Mouse (Mus musculus): ENCODE measurements at regions not wholly inside any gene's neighbourhood (a gene's known extent, or its start where the extent isn't known, plus 50 kb on each side); places are given as distances from the start of the nearest gene placed in this dataset.
A peak's percentile ranks its signal among the peaks of the same experiment; 100 is the strongest.
"Not testable (repeated sequence)": the region's sequence is repeated elsewhere in the genome, so short reads cannot be mapped to it uniquely, and the experiment has no call there.

DNA sequence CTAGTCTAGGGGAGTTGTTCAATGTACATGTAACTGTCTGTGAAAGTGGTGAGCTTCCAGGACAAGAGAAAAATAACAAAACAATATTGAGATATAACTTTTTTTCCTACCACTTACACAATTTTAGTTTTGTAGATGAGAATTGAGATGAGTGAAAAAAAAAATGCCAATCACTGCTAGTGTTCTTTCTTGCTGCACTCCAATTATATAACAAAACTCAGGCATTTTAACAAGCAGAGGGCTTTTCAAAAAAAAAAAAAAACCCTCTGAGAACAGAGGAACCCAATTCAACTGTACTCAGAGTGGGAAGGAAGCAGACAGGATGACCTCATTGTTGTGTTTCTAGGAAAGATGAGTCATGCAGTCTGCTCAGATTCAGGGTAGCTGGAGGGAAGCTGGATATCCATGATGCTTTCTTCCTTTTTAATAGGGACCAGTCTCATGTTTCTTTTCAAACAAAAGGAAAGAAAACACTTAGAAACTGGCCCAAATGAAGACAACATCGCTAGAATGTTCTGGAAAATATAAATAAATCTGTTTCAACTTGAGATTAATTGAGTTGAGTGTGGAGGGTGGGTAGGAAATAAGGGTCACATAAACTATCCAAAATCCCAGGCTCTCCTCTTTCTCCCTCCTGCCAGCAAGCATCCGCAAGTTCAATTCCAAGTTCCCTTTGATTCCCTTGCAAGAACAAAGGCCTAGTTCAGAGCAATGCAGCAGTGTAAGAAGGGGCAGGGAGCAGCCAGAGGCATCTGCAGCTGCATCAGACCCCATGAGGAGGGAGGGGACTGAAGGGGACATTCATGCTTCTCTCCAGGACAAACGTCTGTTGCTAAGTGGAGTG lies 250.6 kb downstream of the Trib2 start:
- peak; percentile 85 for DNase-seq (ENCODE audit: low spot score)

DNA sequence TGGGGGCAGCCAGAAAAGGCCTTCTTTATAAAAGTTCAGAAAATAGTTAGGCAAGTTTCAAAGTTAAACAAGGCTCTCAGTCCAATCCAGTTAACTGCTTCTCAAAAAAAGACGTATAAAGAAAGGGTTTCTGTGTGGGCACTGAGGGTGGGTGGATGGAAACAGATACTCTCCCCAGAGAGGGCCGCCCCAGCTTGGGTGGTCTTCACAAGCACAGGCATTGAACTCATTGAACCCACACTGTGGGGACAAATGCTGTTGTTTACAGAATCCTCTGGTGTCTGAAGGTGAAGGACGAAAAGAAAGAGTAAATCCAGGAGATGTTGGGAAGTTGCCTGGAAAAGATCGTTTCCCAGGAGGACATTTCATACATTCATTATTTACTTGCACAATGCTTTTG lies 253.9 kb downstream of the Trib2 start:
- no peak for DNase-seq (ENCODE audit: low spot score)

GRCm38 (mm10) chr12:15555471-15555870 lies 261.3 kb downstream of the Trib2 start:
- no peak for DNase-seq (ENCODE audit: low spot score)

DNA sequence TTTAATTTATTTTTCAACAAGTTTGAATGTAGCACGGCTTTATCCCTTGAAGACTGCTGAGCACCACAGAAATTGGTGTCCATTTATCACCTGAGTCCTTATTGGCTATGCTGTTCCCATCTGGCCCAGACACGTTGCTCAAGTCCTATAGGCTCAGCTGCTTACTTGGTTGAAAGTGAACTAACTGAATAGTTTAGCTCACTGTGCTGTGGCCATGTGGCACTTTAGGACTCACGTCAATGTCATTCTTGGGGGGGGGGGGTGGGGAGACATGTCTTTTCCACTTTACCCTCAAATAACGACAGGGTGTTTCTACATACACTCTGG lies 263.1 kb downstream of the Trib2 start:
- DNase-seq (ENCODE audit: low spot score), result no peak

DNA sequence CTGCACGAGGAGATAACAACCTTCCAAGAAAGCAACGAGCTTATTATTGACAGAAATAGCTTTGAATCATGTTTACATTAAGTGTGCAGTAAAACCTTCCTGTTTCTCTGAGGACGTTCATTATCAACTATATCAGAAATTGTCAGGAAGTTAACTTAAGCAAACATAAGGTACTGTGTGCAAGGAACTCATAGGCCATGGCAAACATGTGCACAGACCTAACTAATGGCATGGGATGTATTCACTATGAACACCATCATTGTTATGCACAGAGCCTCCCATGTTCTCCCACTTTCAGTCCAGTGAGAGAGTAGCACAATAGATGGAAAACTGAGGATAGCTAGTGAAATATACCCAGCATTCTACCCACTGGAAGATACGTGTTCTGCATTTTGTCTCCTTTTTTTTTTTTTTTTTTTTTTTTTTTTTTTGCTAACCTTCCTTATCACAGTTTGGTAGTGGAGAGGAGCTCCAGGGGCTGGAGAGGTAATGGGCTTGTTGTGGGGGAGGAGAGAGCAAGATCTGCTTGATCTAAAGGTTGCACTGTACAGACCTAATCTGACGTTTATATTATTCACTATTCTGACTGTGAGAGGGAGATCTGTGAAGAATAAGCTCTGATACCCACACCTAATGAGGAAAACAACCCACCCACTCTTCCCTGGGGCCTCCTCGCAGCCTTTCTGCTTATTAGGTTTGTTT lies 263.6 kb downstream of the Trib2 start:
- DNase-seq (ENCODE audit: low spot score), result no peak

- DNase-seq (ENCODE audit: low spot score), result no peak
Observed at GRCm38 (mm10) chr12:15552210-15552609, 264.5 kb downstream of the Trib2 start.

- no peak for DNase-seq (ENCODE audit: low spot score)
Observed at GRCm38 (mm10) chr12:15551281-15551900, 265.3 kb downstream of the Trib2 start.

- DNase-seq (ENCODE audit: low spot score), result peak; percentile 60
Observed at GRCm38 (mm10) chr12:15544351-15544750, 272.4 kb downstream of the Trib2 start.

- DNase-seq (ENCODE audit: low spot score), result peak; percentile 15
Observed at GRCm38 (mm10) chr12:15542486-15542885, 274.2 kb downstream of the Trib2 start.

DNA sequence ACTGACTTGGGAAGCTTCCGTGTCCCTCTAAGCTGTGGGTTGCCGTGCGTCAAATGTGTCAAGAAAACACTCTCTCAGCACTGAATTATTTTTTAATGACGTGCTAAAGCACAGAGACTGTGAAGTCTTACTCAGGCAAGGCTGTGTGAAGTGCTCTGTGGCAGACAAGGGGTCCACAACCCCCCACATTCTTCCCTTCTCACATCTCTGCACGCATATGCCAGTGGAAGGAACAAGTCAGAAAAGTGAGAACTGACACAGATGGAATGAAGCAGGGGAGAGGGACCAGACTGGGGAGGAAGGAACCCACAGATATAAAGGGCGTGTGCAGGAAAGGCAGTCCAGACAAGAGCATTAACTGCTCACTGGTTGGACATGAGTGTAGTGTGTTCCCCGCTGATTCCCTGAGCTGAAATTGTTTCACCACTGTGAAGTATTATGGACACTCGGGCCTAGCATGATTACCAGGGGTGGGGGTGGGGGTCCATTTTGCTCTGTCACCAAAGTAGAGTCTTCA lies 279.8 kb downstream of the Trib2 start:
- DNase-seq (ENCODE audit: low spot score), result no peak

GRCm38 (mm10) chr12:15536247-15536646 lies 280.5 kb downstream of the Trib2 start:
- no peak for DNase-seq (ENCODE audit: low spot score)

GRCm38 (mm10) chr12:15535822-15536221 lies 280.9 kb downstream of the Trib2 start:
- DNase-seq (ENCODE audit: low spot score), result peak; percentile 87

DNA sequence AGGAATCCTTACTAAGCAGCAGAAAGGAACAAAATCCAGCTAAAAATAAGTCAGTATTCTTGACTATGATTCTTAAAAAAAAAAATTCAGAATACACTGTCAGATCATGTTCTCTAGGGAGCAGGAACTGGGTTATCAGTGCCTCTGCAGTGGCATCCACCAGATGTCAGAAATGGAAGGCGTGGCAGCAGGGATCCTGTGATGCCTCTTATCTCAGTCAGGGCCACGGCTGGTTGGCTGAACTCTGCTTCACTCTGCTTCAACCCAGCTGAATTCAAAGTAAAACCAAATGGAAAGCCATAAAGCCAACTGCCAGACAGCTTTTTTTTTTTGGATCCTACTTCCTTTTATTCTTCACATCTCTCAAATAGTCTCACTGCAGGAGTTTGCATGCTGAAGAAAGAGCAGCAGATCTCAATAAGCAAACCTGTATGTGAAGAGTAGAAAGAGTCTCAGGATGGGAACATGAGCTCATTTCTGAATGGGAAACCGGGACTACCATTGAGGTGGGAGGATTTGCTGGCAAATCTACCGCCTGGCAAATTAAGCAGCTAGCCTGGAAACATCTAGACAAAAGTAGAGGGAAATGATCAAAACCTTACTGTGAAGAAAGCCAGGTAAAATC lies 295.8 kb downstream of the Trib2 start:
- no peak for DNase-seq (ENCODE audit: low spot score)

DNA sequence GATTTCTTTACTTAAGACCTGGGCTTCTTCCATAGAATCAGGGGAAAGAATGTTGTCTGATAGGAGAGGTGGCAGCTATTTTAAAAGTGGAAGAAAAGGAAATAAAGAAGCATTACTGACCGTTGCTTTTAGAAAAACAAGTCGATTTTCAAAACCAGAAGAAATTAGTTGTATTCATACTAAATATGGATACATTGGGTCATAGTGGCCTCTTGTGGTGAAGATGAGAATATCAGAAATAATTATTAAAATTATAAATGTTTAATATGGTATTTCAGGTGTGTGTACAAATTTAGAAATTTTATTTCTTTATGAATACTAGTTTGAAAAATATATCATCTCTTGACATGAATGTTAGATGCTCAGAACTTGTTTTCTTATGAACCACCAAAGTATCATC lies 304.7 kb downstream of the Trib2 start:
- DNase-seq (ENCODE audit: low spot score), result no peak

GRCm38 (mm10) chr12:15507576-15507975 lies 309.1 kb downstream of the Trib2 start:
- peak; percentile 18 for DNase-seq (ENCODE audit: low spot score)

- DNase-seq (ENCODE audit: low spot score), result no peak
Observed at GRCm38 (mm10) chr12:15493640-15494039, 323.1 kb downstream of the Trib2 start.

DNA sequence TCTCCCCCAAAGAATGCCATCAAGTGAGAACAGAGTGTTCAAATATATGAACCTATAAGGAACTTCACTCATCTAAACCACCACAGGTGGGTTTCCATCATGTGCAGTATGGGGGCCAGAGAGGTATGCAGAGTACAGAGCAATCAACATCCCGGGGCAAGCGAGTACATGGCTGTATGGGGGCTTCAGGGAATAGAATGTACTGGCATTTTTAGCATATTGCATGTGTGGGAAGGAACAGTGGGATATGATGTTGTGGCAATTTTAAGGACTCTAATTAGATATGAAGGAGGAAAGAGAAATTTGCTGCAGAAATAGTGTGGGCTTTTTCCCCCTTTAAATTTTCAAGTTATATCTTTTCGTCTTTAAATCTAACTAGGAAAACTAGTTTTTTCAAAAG lies 344.0 kb downstream of the Trib2 start:
- DNase-seq (ENCODE audit: low spot score), result no peak

DNA sequence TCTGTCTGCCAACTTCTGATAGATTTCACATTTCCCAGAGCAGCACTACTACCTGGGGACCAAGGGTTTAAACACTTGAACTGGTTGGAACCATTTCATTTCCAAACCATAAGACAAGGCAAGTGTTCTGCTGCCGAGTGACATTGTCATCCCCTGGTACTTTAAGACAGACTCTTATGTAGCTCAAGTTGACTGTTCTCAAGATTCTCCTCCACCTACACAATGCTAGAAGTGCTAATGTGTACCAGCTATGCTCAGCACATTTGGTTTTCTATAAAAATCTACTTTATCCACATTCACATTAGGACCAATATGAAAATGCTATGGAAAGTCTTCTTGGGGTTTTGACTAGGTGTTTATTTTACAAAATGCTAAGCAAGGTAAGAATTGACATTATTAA lies 357.3 kb downstream of the Trib2 start:
- no peak for DNase-seq (ENCODE audit: low spot score)

DNA sequence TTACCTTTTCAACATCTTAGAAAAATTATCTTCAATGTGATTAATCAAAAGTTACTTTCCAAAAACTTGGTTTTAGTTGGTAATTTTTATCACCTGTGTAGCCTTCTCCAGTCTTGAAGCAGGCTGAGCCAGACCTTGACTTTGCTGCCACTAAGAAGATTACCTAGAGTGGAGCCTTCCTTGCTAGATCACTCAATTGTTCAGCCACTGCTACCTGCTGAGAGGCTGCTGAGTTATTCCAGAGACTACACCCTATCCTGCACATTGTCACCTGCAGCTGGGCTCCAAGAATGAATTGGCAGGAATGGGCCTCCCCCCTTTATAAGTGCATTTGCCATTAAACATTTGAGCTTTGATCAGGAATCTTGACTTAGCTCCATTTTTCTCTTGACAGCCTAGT lies 360.4 kb downstream of the Trib2 start:
- DNase-seq (ENCODE audit: low spot score), result not testable (repeated sequence)

DNA sequence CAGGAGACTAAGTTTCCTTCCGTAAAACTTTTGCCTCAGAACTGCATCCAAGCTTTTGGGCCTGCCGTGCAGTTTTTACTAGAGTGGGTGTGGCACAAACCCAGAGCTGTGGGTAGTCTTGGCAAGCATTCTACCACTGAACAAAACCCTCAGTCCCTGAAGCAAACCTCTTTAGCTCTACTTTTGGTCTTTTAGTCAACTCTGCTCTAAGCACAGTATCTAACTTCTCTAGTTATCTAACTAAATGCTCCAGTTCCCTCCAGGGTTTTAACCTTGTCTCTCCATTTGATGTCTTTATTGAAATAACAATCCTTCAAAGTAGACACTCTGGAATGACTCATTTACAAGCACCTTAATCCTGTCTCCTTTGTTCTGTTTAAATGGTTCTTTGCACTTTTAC lies 361.0 kb downstream of the Trib2 start:
- DNase-seq (ENCODE audit: low spot score), result no peak

DNA sequence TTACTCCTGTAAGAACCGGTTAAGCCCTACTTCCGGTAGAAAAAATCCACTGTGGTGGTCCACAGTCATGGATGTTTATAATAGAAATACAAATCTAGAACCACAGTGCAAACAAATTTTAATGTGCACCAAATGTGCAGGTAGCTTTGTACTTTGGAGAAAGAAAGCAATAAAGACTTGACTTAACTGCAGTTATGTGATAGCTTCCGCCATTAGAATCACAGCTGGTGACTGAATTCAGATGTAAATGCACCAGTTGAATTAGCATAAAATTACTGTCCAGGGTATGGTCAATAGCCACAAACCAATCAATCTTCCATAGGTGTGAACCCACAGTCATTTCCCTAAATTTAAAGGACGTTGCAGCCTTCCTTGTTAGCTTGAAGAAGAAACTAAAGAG lies 367.2 kb downstream of the Trib2 start:
- DNase-seq (ENCODE audit: low spot score), result no peak

DNA sequence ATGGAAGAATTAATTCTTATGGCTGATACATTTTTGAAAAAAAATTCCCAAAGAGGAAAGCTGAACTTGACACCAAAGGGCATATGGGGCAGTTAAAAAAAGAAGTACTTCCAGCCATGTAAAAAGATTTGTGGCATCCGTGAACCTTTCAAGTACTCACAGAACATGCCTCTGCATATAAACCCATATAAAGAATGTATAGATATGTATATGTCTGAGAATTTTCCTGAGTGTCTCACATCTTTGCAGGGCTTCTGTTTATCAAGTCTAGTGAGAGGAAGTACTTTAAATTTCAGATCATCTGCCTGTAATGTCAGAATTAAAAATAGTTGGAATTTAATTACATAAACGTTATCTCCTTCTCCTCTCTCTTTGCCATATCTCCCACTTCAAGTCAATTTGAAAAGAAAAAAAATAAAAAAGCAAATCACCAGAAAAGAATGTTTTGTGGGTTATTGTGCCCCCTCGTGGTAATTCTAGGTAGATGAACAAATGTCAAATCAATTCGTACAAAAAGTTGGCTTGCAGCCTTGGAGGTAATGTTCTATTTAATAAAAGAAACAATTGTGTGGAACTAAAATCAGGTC lies 400.4 kb downstream of the Trib2 start:
- DNase-seq (ENCODE audit: low spot score), result no peak
